8 mouse cellular contexts compared by ENCODE assay signal in genomic region chr4:49478118-49478877, GRCm38 (mm10). TPM values are rescaled to one million over a fixed set of nuclear protein-coding genes. Genes with fewer than 3 reads are reported as not detected.
DNase-seq lines count a peak whose midpoint lies in the region; ATAC-seq and TF ChIP-seq lines count a peak whose summit lies in the region.

No protein-coding gene starts in this region.

- H3K27ac ChIP-seq in limb, embryonic 13.5 days = no peak overlapping the region
- no peak overlapping the region for H3K27ac ChIP-seq in midbrain, embryonic 11.5 days (ENCODE audit: low read depth, low read length)
- H3K27ac ChIP-seq in layer of hippocampus, adult 2 months = no peak overlapping the region

- ATAC-seq in common myeloid progenitor, adult 5-6 weeks (replicated peaks; ENCODE audit: low read depth, poor library complexity, severe bottlenecking) = peak; percentile 98
- peak; percentile 60 for ATAC-seq in limb, embryonic 13.5 days (ENCODE audit: low FRiP score, low read depth)
- ATAC-seq in midbrain, embryonic 11.5 days (ENCODE audit: low FRiP score) = peak; percentile 83

- H3K4me2 ChIP-seq in limb, embryonic 13.5 days (replicated peaks) = peak overlapping the region; percentile 62
- peak overlapping the region; percentile 43 for H3K4me2 ChIP-seq in midbrain, embryonic 11.5 days

- WGBS in limb, embryonic 13.5 days = 22% methylated on average over 19 of the region's 19 CpGs
- WGBS in midbrain, embryonic 11.5 days = 19% methylated on average over 19 of the region's 19 CpGs

- 0 out of 2 replicates have a peak, but pooled peaks cover 5% of the 10 kb centered on the region for H3K27me3 ChIP-seq in limb, embryonic 13.5 days
- no peaks in the 10 kb centered on the region for H3K27me3 ChIP-seq in midbrain, embryonic 11.5 days (ENCODE audit: control insufficient read depth, insufficient read depth, low read length)

- peak; percentile 22 for DNase-seq in Muller cell, postnatal 12 days (ENCODE audit: inconsistent ontology term)
- peak; percentile 26 for DNase-seq in heart, postnatal 4 days
- DNase-seq in midbrain, embryonic 11.5 days (ENCODE audit: low spot score, missing footprints) = peak; percentile 87
- DNase-seq in thymus, postnatal 4 days = peak; percentile 76
- DNase-seq in layer of hippocampus, postnatal 14 days (ENCODE audit: low spot score in 2 of 2) = no peak
- no peak for DNase-seq in layer of hippocampus, adult 2 months (ENCODE audit: low spot score in 2 of 2)

- peak overlapping the region; percentile 30 for H3K4me3 ChIP-seq in limb, embryonic 13.5 days
- peak overlapping the region; percentile 13; the same call in 1 of the 2 replicates for H3K4me3 ChIP-seq in midbrain, embryonic 11.5 days (ENCODE audit: low read depth, low read length)
- no peak overlapping the region; the same call in 1 of the 2 replicates for H3K4me3 ChIP-seq in layer of hippocampus, adult 2 months

- no peaks in the 10 kb centered on the region for H3K36me3 ChIP-seq in limb, embryonic 13.5 days
- H3K36me3 ChIP-seq in midbrain, embryonic 11.5 days (ENCODE audit: control insufficient read depth, insufficient read depth, low read length) = no peaks in the 10 kb centered on the region

- no peaks in the 10 kb centered on the region for H3K9me3 ChIP-seq in limb, embryonic 13.5 days
- no peaks in the 10 kb centered on the region for H3K9me3 ChIP-seq in midbrain, embryonic 11.5 days (ENCODE audit: control insufficient read depth, low read length)

- peaks cover 19% of the 10 kb centered on the region for H3K4me1 ChIP-seq in limb, embryonic 13.5 days
- H3K4me1 ChIP-seq in midbrain, embryonic 11.5 days (ENCODE audit: control insufficient read depth, insufficient read depth, low read length) = peaks cover 5% of the 10 kb centered on the region; the same call in 1 of the 2 replicates

- no peak for TF ChIP-seq CTCF in layer of hippocampus, adult 2 months (conservative IDR thresholded peaks at IDR 0.05)

- no peak overlapping the region for H3K9ac ChIP-seq in limb, embryonic 13.5 days
- peak overlapping the region; percentile 38; the same call in 1 of the 2 replicates for H3K9ac ChIP-seq in midbrain, embryonic 11.5 days (ENCODE audit: low read length)

RNA-seq across cellular contexts. Expression of gene Acnat1, which starts 4.6 kb away (rescaled TPM):
- 0.09 TPM in 1 of 2 replicates, not detected in the other for total RNA-seq in common myeloid progenitor, adult 5-6 weeks (2017)
- total RNA-seq in heart, postnatal 4 days (2021) = not detected
- polyA plus RNA-seq in limb, embryonic 13.5 days (2015; fragmentation: Nextera tagmentation; extraction: Ambion mirVana) = 0.10 TPM in 1 of 2 replicates, not detected in the other
- not detected in 2 replicates for polyA plus RNA-seq in midbrain, embryonic 11.5 days (2014; fragmentation: Nextera tagmentation; extraction: Ambion mirVana)
- total RNA-seq in layer of hippocampus, postnatal 14 days (2021) = under 1 TPM in 1 of 2 experiments, not detected in 1; 0.32 TPM
- total RNA-seq in layer of hippocampus, adult 2 months (2021) = not detected

RNA-seq across cellular contexts. Expression of gene Baat, which starts 28.1 kb away (rescaled TPM):
- total RNA-seq in common myeloid progenitor, adult 5-6 weeks (2017) = not detected in 2 replicates
- under 1 TPM in 1 of 2 experiments, not detected in 1; 0.20 TPM for total RNA-seq in heart, postnatal 4 days (2021)
- 0.11 TPM in 1 of 2 replicates, not detected in the other for polyA plus RNA-seq in limb, embryonic 13.5 days (2015; fragmentation: Nextera tagmentation; extraction: Ambion mirVana)
- polyA plus RNA-seq in midbrain, embryonic 11.5 days (2014; fragmentation: Nextera tagmentation; extraction: Ambion mirVana) = 0.08 and 0.42 TPM in 2 replicates
- under 1 TPM in 1 of 2 experiments, not detected in 1; 0.26 TPM for total RNA-seq in layer of hippocampus, postnatal 14 days (2021)
- under 1 TPM in 1 of 2 experiments, not detected in 1; 0.36 TPM for total RNA-seq in layer of hippocampus, adult 2 months (2021)

RNA-seq across cellular contexts. Expression of gene Mrpl50, which starts 42.6 kb away (rescaled TPM):
- total RNA-seq in common myeloid progenitor, adult 5-6 weeks (2017) = 34.3 and 37.5 TPM in 2 replicates
- 10 to 100 TPM; 36.3 to 37.0 TPM for total RNA-seq in heart, postnatal 4 days (2021)
- polyA plus RNA-seq in limb, embryonic 13.5 days (2015; fragmentation: Nextera tagmentation; extraction: Ambion mirVana) = 87.0 and 87.1 TPM in 2 replicates
- 97.8 and 108 TPM in 2 replicates for polyA plus RNA-seq in midbrain, embryonic 11.5 days (2014; fragmentation: Nextera tagmentation; extraction: Ambion mirVana)
- 10 to 100 TPM; 33.2 to 35.2 TPM for total RNA-seq in layer of hippocampus, postnatal 14 days (2021)
- 10 to 100 TPM; 31.9 to 33.3 TPM for total RNA-seq in layer of hippocampus, adult 2 months (2021)

RNA-seq across cellular contexts. Expression of gene Zfp189, which starts 42.7 kb away (rescaled TPM):
- 8.7 and 10.9 TPM in 2 replicates for total RNA-seq in common myeloid progenitor, adult 5-6 weeks (2017)
- 1 to 10 TPM; 5.6 to 6.6 TPM for total RNA-seq in heart, postnatal 4 days (2021)
- polyA plus RNA-seq in limb, embryonic 13.5 days (2015; fragmentation: Nextera tagmentation; extraction: Ambion mirVana) = 11.7 and 14.0 TPM in 2 replicates
- polyA plus RNA-seq in midbrain, embryonic 11.5 days (2014; fragmentation: Nextera tagmentation; extraction: Ambion mirVana) = 14.3 and 16.0 TPM in 2 replicates
- 10 to 100 TPM; 21.3 to 25.7 TPM for total RNA-seq in layer of hippocampus, postnatal 14 days (2021)
- 10 to 100 TPM; 29.1 to 36.6 TPM for total RNA-seq in layer of hippocampus, adult 2 months (2021)

Comparison
In these comparisons a context has a peak if more than half of its experiments do, and no peak if none do; other contexts are left out.
1. DNase-seq: peak in Muller cell, postnatal 12 days (single experiment), heart, postnatal 4 days (single experiment), midbrain, embryonic 11.5 days (single experiment) and thymus, postnatal 4 days (single experiment); none in layer of hippocampus, postnatal 14 days (0 of 2) and layer of hippocampus, adult 2 months (0 of 2).
2. Peak in every context shown above with its lines, with median percentiles within 50 percentile points of each other: ATAC-seq.